Mouse (Mus musculus) MEL (cell line): Measurements from ENCODE around the gene Gm26938. TPM values are rescaled to one million over a fixed set of nuclear protein-coding genes. Genes with fewer than 3 reads are reported as not detected.

ENCODE experiments used
- DNase-seq: peaks from one replicate; pipeline ENCODE4 v3.0.0; 2011; ENCODE audit warnings: low read depth, low spot score
- H3K27ac ChIP-seq: 2 replicates; pipeline ENCODE4 v1.5.1; 2012; ENCODE audit warnings: low read depth, mild to moderate bottlenecking, control low read depth, low read length, moderate library complexity; ENCODE audit not compliant: control insufficient read depth
- H3K27me3 ChIP-seq, 2 experiments: fragments of 150-350 bp in 1 of 2; sonication (generic) in 1 of 2; 2 replicates each; pipeline ENCODE4 v1.6.1; 2012; ENCODE audit warnings: low read length in 2 of 2, mild to moderate bottlenecking in 2 of 2, improper control_type of control experiment in 1 of 2, moderate library complexity in 1 of 2; ENCODE audit not compliant: insufficient read depth in 2 of 2, control insufficient read depth in 1 of 2
- H3K36me3 ChIP-seq, 2 experiments: 2 replicates each; pipeline ENCODE4 v1.6.1; 2012 to 2014; ENCODE audit warnings: low read length in 2 of 2, improper control_type of control experiment in 1 of 2, inconsistent platforms in 1 of 2, mild to moderate bottlenecking in 1 of 2; ENCODE audit not compliant: insufficient read depth in 2 of 2, control insufficient read depth in 1 of 2
- H3K4me1 ChIP-seq, 2 experiments: fragments of 150-350 bp in 1 of 2; sonication (generic) in 1 of 2; 2 replicates each; pipeline ENCODE4 v1.6.1; 2012; ENCODE audit warnings: low read length in 2 of 2, improper control_type of control experiment in 1 of 2, mild to moderate bottlenecking in 1 of 2; ENCODE audit not compliant: insufficient read depth in 2 of 2, control insufficient read depth in 1 of 2
- H3K4me3 ChIP-seq, 2 experiments: fragments of 150-350 bp in 1 of 2; sonication (generic) in 1 of 2; 2 replicates each; pipeline ENCODE4 v1.5.1; 2012; ENCODE audit warnings: low read depth in 2 of 2, low read length in 2 of 2, mild to moderate bottlenecking in 2 of 2, moderate library complexity in 2 of 2, control low read depth in 1 of 2, improper control_type of control experiment in 1 of 2; ENCODE audit not compliant: control insufficient read depth in 1 of 2, insufficient read depth in 1 of 2
- H3K79me2 ChIP-seq: 2 replicates; pipeline ENCODE4 v1.6.1; 2012; ENCODE audit warnings: mild to moderate bottlenecking, low read length, moderate library complexity; ENCODE audit not compliant: control insufficient read depth, poor library complexity, insufficient read depth
- H3K9ac ChIP-seq: 2 replicates; pipeline ENCODE4 v1.6.1; 2012; ENCODE audit warnings: low read depth, mild to moderate bottlenecking, control low read depth, low read length, moderate library complexity; ENCODE audit not compliant: control insufficient read depth, poor library complexity, severe bottlenecking
- H3K9me3 ChIP-seq: fragments of 150-350 bp; sonication (generic); replicated peaks from 2 replicates; pipeline ENCODE4 v1.6.1; 2012; ENCODE audit warnings: mild to moderate bottlenecking, low read length, improper control_type of control experiment, moderate library complexity; ENCODE audit not compliant: insufficient read depth
- BHLHE40 ChIP-seq: IDR thresholded peaks from 2 replicates; pipeline ENCODE4 v1.6.1; 2012; ENCODE audit warnings: low read depth, mild to moderate bottlenecking, inconsistent platforms, low read length, improper control_type of control experiment, borderline replicate concordance
- CHD2 ChIP-seq: IDR thresholded peaks from 2 replicates; pipeline ENCODE4 v1.6.1; 2011; ENCODE audit warnings: low read length, improper control_type of control experiment
- E2F4 ChIP-seq: IDR thresholded peaks from 2 replicates; pipeline ENCODE4 v1.6.1; 2011; ENCODE audit warnings: low read depth, low read length, improper control_type of control experiment, borderline replicate concordance
- ETS1 ChIP-seq: IDR thresholded peaks from 2 replicates; pipeline ENCODE4 v1.6.1; 2012; ENCODE audit warnings: low read depth, mild to moderate bottlenecking, inconsistent platforms, low read length, improper control_type of control experiment, moderate library complexity
- GATA1 ChIP-seq: IDR thresholded peaks from 2 replicates; pipeline ENCODE4 v1.6.1; 2011; ENCODE audit warnings: low read depth, low read length, improper control_type of control experiment
- JUND ChIP-seq: IDR thresholded peaks from 2 replicates; pipeline ENCODE4 v1.6.1; 2011; ENCODE audit warnings: low read depth, mild to moderate bottlenecking, improper control_type of control experiment, low read length
- KAT2A ChIP-seq: conservative IDR thresholded peaks from 2 replicates; pipeline ENCODE4 v1.6.1; 2012; ENCODE audit warnings: low read depth, low read length, improper control_type of control experiment, inconsistent platforms
- MAFK ChIP-seq: IDR thresholded peaks from 2 replicates; pipeline ENCODE4 v1.6.1; 2011; ENCODE audit warnings: low read depth, mild to moderate bottlenecking, low read length, improper control_type of control experiment, borderline replicate concordance
- MAZ ChIP-seq: IDR thresholded peaks from 2 replicates; pipeline ENCODE4 v1.6.1; 2012; ENCODE audit warnings: low read depth, mild to moderate bottlenecking, inconsistent platforms, low read length, improper control_type of control experiment
- MEF2A ChIP-seq: IDR thresholded peaks from 2 replicates; pipeline ENCODE4 v1.6.1; 2014; ENCODE audit warnings: low read depth, mild to moderate bottlenecking, inconsistent platforms, low read length, improper control_type of control experiment; ENCODE audit not compliant: poor library complexity, insufficient replicate concordance, severe bottlenecking; ENCODE audit errors: extremely low read depth
- MXI1 ChIP-seq: IDR thresholded peaks from 2 replicates; pipeline ENCODE4 v1.6.1; 2011; ENCODE audit warnings: mild to moderate bottlenecking, low read depth, low read length, improper control_type of control experiment
- NRF1 ChIP-seq: IDR thresholded peaks from 2 replicates; pipeline ENCODE4 v1.6.1; 2014; ENCODE audit warnings: low read depth, mild to moderate bottlenecking, inconsistent platforms, low read length, improper control_type of control experiment, moderate library complexity; ENCODE audit not compliant: poor library complexity, insufficient read depth, severe bottlenecking
- POLR2AphosphoS2 ChIP-seq: IDR thresholded peaks from 2 replicates; pipeline ENCODE4 v1.6.1; 2011; ENCODE audit warnings: low read length, improper control_type of control experiment
- POLR2AphosphoS5 ChIP-seq: IDR thresholded peaks from 2 replicates; pipeline ENCODE4 v1.6.1; 2012; ENCODE audit warnings: low read depth, borderline replicate concordance, mild to moderate bottlenecking, inconsistent platforms, low read length, moderate library complexity, mixed read lengths
- SIN3A ChIP-seq: IDR thresholded peaks from 2 replicates; pipeline ENCODE4 v1.6.1; 2012; ENCODE audit warnings: low read length, improper control_type of control experiment, inconsistent platforms
- SMC3 ChIP-seq: IDR thresholded peaks from 2 replicates; pipeline ENCODE4 v1.6.1; 2011; ENCODE audit warnings: low read depth, low read length, improper control_type of control experiment
- TAL1 ChIP-seq: IDR thresholded peaks from 2 replicates; pipeline ENCODE4 v1.6.1; 2012; ENCODE audit warnings: mild to moderate bottlenecking, inconsistent platforms, low read length, moderate library complexity, mixed read lengths
- TBP ChIP-seq: IDR thresholded peaks from 2 replicates; pipeline ENCODE4 v1.8.0; 2011; ENCODE audit warnings: low read depth, low read length, improper control_type of control experiment
- TCF12 ChIP-seq: IDR thresholded peaks from 2 replicates; pipeline ENCODE4 v1.6.1; 2014; ENCODE audit warnings: low read depth, mild to moderate bottlenecking, inconsistent platforms, low read length, improper control_type of control experiment, moderate library complexity
- UBTF ChIP-seq: IDR thresholded peaks from 2 replicates; pipeline ENCODE4 v1.6.1; 2012; ENCODE audit warnings: low read depth, mild to moderate bottlenecking, inconsistent platforms, low read length, improper control_type of control experiment, moderate library complexity, borderline replicate concordance; ENCODE audit not compliant: insufficient read depth
- USF1 ChIP-seq: IDR thresholded peaks from 2 replicates; pipeline ENCODE4 v1.6.1; 2014; ENCODE audit warnings: low read depth, mild to moderate bottlenecking, inconsistent platforms, low read length, improper control_type of control experiment, moderate library complexity
- ZMIZ1 ChIP-seq: IDR thresholded peaks from 2 replicates; pipeline ENCODE4 v1.6.1; 2012; ENCODE audit warnings: low read depth, mild to moderate bottlenecking, inconsistent platforms, low read length, improper control_type of control experiment, moderate library complexity
- ZNF384 ChIP-seq: IDR thresholded peaks from 2 replicates; pipeline ENCODE4 v1.6.1; 2012; ENCODE audit warnings: low read depth, mild to moderate bottlenecking, inconsistent platforms, low read length, improper control_type of control experiment
- polyA plus RNA-seq, 2 experiments: library from polyadenylated mRNA; stranded (reverse) in 1 of 2; unstranded in 1 of 2; fragments of >175 nt in 1 of 2; fragments of >200 nt in 1 of 2; gene quantifications; 2 replicates each; pipeline versions ENCODE4 v1.2.1 to v1.2.4; 2012; ENCODE audit warnings: low replicate concordance in 2 of 2, low read depth in 1 of 2; ENCODE audit not compliant: insufficient read length in 2 of 2, insufficient read depth in 1 of 2, missing spikeins in 1 of 2
- total RNA-seq: library from RNA; depleted of rRNA; stranded (reverse); fragments of 300-350 nt; gene quantifications from 2 replicates; pipeline ENCODE4 v1.2.3, GENCODE M21; 2012

The Gm26938 gene
- total and polyA plus RNA-seq, 3 experiments: 0.11 TPM; not detected in 2

- H3K9ac ChIP-seq: no peak overlapping the region
- no peak overlapping the region for H3K4me3 ChIP-seq
- no peak for DNase-seq
- H3K79me2 ChIP-seq: no peaks in the 10 kb centered on the region
- no peak overlapping the region for H3K27ac ChIP-seq
- H3K4me1 ChIP-seq: no peaks in the 10 kb centered on the region
- H3K27me3 ChIP-seq: no peaks in the 10 kb centered on the region; a peak in 1 of 4 replicates
- H3K36me3 ChIP-seq: no peaks in the 10 kb centered on the region
- H3K9me3 ChIP-seq: no peaks in the 10 kb centered on the region
- no peak for TF ChIP-seq TAL1
- TF ChIP-seq, all 39 proteins: peak for 0
These were observed 36.6 kb upstream of the Gm26938 start for GRCm38 (mm10) chr5:139862759-139863158.

DNA sequence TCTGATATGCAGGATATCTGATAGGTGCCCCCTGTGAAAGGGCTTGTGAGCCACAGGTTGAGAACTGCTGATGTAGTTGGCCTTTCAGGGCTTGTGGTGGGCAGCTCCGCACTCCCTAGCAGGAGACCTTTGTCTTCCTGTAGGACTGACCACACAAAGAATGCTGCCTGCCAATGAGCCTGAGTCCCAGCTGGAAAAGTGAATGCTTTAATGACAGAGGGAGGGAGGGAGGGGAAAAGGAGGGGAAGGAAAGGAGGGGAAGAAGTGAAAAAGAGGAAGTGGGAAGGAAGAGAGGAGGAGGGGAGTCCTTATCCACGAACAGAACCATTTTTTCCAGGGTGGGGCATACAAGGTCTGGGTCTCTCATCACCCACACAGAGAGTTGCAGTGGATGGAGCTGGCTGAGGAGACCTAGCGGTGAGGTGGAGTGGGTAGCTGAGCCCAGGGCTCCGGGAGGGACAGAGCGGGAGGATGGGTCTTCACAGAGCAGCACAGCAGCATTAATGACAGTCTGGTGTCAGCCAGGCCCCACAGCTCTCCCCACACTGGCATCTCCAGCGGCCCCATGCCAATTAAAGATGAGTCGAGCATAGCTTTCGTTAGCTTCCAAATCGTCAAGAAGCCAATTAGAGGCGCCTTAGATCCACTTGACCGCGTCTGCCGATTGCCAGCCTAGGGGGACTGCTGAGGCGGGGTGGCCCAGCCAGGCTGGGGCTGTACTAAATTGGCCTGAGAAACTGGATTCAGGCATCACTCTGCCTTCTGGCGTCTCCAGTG lies 34.3 kb upstream of the Gm26938 start:
- Histone ChIP-seq H3K36me3 (no peaks in the 10 kb centered on the region), H3K9ac (no peak overlapping the region), H3K9me3 (no peaks in the 10 kb centered on the region), H3K27me3 (no peaks in the 10 kb centered on the region), H3K79me2 (no peaks in the 10 kb centered on the region)
- TF ChIP-seq JUND (no peak), TCF12 (no peak), E2F4 (no peak), CHD2 (no peak), ETS1 (no peak), TBP (no peak), NRF1 (no peak), MAZ (no peak), MAFK (no peak), TAL1 (no peak)
- TF ChIP-seq, all 39 proteins: peak for 0
- peak; percentile 20 for DNase-seq
- H3K4me3 ChIP-seq: no peak overlapping the region
- H3K4me1 ChIP-seq: no peaks in the 10 kb centered on the region
- H3K27ac ChIP-seq: no peak overlapping the region

DNA sequence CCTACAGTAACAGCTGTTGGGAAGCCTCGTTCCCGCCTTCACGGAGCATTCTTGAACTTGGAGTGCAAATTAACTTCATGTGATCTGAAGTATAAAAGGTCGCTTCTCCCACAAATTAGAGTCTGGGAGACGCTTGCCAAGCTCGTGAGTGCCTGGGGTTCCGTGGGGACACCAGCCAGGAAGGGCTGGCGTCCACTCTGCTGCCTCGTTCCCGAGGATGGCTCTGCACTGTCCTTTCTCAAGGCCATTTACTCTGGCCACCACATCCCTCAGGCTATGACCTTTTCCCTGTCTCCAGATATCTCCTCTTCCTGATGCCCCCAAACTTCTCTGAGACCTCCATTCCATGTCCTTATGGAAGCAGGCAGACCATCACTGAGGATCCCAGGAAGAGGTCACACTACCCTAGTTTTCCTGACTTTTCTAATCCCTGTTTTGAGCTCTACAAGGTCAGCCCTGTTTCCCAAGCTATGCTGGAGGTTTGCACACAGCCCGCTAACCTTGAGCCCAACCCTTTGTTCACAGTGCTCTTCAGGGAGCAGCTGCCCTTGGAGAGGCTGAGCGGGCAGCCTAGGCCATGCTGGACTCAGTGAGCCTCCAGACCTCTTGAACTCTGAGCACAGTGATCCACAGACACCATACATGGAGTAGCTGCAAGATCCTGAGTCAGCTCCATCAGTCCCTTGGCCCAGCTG lies 23.6 kb upstream of the Gm26938 start:
- Histone ChIP-seq H3K9me3 (no peaks in the 10 kb centered on the region), H3K4me3 (no peak overlapping the region), H3K4me1 (peaks cover 0 to 9% of the 10 kb centered on the region in 2 experiments; a peak in 2 of 4 replicates), H3K79me2 (no peaks in the 10 kb centered on the region), H3K27me3 (no peaks in the 10 kb centered on the region), H3K27ac (no peak overlapping the region), H3K36me3 (peaks cover 0 to 6% of the 10 kb centered on the region in 2 experiments; a peak in 2 of 4 replicates), H3K9ac (no peak overlapping the region)
- DNase-seq: no peak
- no peak for TF ChIP-seq BHLHE40
- no peak for TF ChIP-seq MAZ
- TF ChIP-seq UBTF: no peak
- TF ChIP-seq SMC3: no peak
- no peak for TF ChIP-seq KAT2A
- no peak for TF ChIP-seq ZNF384
- TF ChIP-seq ZMIZ1: no peak
- no peak for TF ChIP-seq USF1
- TF ChIP-seq SIN3A: no peak
- TF ChIP-seq TAL1: no peak
- no peak for TF ChIP-seq POLR2AphosphoS5
- TF ChIP-seq NRF1: no peak
- no peak for TF ChIP-seq MXI1
- no peak for TF ChIP-seq TCF12
- TF ChIP-seq MEF2A: no peak
- no peak for TF ChIP-seq GATA1
- no peak for TF ChIP-seq POLR2AphosphoS2
